Mouse (Mus musculus) forebrain, embryonic 11.5 days (tissue): ENCODE data around the gene Rin2. TPM values are rescaled to one million over a fixed set of nuclear protein-coding genes. Genes with fewer than 3 reads are reported as not detected.
A peak's percentile ranks its signal among the peaks of the same experiment; 100 is the strongest.

Experiments
- ATAC-seq: fragments of 200-750 bp; cut with Nextera tagmentation; replicated peaks from 2 replicates; pipeline ENCODE4 v1.8.0; 2017; ENCODE audit warnings: moderate TSS enrichment; ENCODE audit not compliant: low FRiP score
- DNase-seq: peaks from one replicate; pipeline ENCODE4 v3.0.0-alpha.2; 2017; ENCODE audit warnings: low spot score
- H3K27ac ChIP-seq: fragments of 300-500 bp; sonication (generic); 2 replicates; pipeline ENCODE4 v1.5.1; 2014; ENCODE audit warnings: low read depth, low read length
- H3K27me3 ChIP-seq: fragments of 300-500 bp; sonication (generic); 2 replicates; pipeline ENCODE4 v1.6.1; 2014; ENCODE audit warnings: mild to moderate bottlenecking, low read length, mixed read lengths; ENCODE audit not compliant: control insufficient read depth, insufficient read depth
- H3K36me3 ChIP-seq: fragments of 300-500 bp; sonication (generic); 2 replicates; pipeline ENCODE4 v1.6.1; 2014; ENCODE audit warnings: mild to moderate bottlenecking, low read length, moderate library complexity, mixed read lengths; ENCODE audit not compliant: control insufficient read depth, insufficient read depth
- H3K4me1 ChIP-seq: fragments of 300-500 bp; sonication (generic); replicated peaks from 2 replicates; pipeline ENCODE4 v1.6.1; 2014; ENCODE audit warnings: low read length, mixed read lengths; ENCODE audit not compliant: control insufficient read depth, insufficient read depth
- H3K4me2 ChIP-seq: fragments of 300-500 bp; sonication (generic); 2 replicates; pipeline ENCODE4 v1.6.1; 2014; ENCODE audit warnings: low read depth, mild to moderate bottlenecking, low read length, moderate library complexity, mixed read lengths; ENCODE audit not compliant: severe bottlenecking
- H3K4me3 ChIP-seq: fragments of 300-500 bp; sonication (generic); 2 replicates; pipeline ENCODE4 v1.5.1; 2014; ENCODE audit warnings: low read depth, low read length
- H3K9ac ChIP-seq: fragments of 300-500 bp; sonication (generic); 2 replicates; pipeline ENCODE4 v1.6.1; 2014; ENCODE audit warnings: low read length
- H3K9me3 ChIP-seq: fragments of 300-500 bp; sonication (generic); 2 replicates; pipeline ENCODE4 v1.6.1; 2016; ENCODE audit warnings: low read length, mixed read lengths; ENCODE audit not compliant: control insufficient read depth
- WGBS: fragments of 180-500 bp; shearing (Covaris S2); extraction: QIAGEN DNeasy Blood & Tissue Kit; methylation state at CpG from one replicate; pipeline ENCODE4 v1.1.7; 2014; 5-methylcytosine and 5-hydroxymethylcytosine counted together
- polyA plus RNA-seq: library from polyadenylated mRNA; unstranded; fragments of >200 nt; fragmentation: Nextera tagmentation; extraction: Ambion mirVana; gene quantifications from 2 replicates; pipeline ENCODE4 v1.2.1, GENCODE M21; 2014

The Rin2 gene
- polyA plus RNA-seq, 1 experiment from 2014 or later, result 12.4 TPM

DNA sequence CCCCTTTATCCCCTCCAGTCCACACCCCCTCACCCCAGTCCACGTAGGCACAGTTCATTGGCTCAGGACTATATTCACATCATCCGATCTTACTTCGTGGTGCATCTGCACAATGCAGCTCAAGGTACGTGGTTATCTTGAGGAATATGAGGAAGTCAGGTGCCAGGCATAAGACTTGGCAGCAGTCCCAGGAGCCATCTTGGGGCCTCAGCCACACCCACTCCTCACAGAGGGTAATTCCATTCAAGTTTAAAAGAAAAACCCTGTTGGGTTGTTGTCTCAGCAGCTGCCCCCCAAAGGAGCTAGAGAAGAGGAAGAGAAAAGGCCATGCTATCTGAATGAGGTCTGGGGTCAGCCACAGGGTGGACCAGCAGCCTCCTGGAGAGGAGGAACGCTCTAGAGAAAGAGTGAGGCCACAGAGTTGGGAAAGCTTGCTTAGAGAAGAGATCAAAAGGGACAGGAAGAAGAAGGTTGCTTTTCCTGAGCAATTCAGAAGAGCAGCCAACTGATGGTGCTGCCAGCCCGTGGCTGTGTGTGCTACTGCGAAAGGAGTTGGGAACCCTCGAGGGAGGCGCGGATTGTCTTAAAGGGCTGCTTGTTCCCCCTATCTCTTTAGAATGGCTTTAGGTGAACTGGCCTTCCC is 16.5 kb downstream of the Rin2 start:
- H3K9ac ChIP-seq, result no peak overlapping the region
- H3K4me3 ChIP-seq, result no peak overlapping the region
- H3K4me2 ChIP-seq, result no peak overlapping the region
- no peaks in the 10 kb centered on the region for H3K9me3 ChIP-seq
- H3K27me3 ChIP-seq, result no peaks in the 10 kb centered on the region
- no peaks in the 10 kb centered on the region for H3K4me1 ChIP-seq
- no peak overlapping the region for H3K27ac ChIP-seq
- WGBS, result 87% methylated on average over 10 of the region's 10 CpGs
- DNase-seq (no peak), ATAC-seq (no peak)
- no peaks in the 10 kb centered on the region for H3K36me3 ChIP-seq

DNA sequence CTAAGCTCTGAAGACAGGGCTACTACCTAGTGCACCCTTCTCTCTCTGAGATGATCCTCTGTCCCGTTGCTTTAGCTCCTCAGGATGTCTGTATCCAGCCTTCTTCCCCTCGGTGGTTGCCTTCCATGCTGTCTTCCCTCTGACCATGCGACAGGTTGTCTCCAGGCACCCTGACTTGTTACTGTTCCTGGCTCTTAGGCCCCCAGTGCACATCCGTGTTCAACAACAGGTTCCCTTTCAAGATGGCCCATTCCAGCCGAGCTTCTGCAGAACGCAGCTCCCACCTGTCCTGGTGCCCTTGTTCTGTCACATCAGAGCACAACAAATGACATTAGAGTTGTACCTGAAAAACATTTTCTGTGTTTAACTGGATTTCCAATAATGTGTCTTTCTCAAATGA is 22.1 kb downstream of the Rin2 start:
- WGBS, result 88% methylated on average over 6 of the region's 6 CpGs
- Histone ChIP-seq H3K36me3 (no peaks in the 10 kb centered on the region), H3K4me3 (no peak overlapping the region), H3K27ac (no peak overlapping the region), H3K27me3 (no peaks in the 10 kb centered on the region), H3K9ac (no peak overlapping the region), H3K4me1 (no peaks in the 10 kb centered on the region), H3K4me2 (no peak overlapping the region), H3K9me3 (no peaks in the 10 kb centered on the region)
- ATAC-seq, result no peak
- peak; percentile 41 for DNase-seq

DNA sequence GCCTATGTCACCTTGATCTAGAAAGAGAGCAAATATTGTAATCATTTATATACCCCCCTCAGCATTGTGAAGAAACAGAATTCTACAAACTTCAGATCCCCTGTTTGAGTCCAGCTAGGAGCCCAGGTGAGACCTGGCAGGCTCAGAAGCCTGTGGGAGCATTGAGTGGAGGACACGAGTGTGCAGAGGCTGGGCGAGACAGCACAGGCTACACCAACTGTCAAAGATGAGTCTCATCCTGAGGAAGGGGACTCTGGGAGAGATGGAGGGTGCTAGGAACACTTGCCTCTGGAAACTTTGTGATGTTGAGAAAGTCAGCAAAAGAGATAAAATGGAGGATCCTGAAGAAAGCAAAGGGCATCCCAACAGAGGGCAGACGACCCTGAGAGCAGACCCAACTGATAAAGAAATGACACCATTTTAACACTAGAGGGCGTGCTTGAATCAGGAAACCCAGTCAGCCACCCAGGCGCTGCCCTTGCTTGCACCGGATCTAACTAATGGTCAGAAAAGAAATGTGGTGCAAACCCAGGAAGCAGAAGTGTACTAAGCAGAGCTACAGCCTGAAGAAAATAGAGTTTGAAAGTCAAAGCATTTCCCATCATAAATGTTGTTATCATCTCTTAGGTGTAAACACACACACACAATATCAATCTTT is 24.5 kb downstream of the Rin2 start:
- peak; percentile 75 for DNase-seq
- no peaks in the 10 kb centered on the region for H3K27me3 ChIP-seq
- no peak overlapping the region for H3K4me2 ChIP-seq
- 30% methylated on average over 6 of the region's 6 CpGs for WGBS
- no peak overlapping the region for H3K4me3 ChIP-seq
- no peaks in the 10 kb centered on the region for H3K36me3 ChIP-seq
- H3K9me3 ChIP-seq, result no peaks in the 10 kb centered on the region
- ATAC-seq, result peak; percentile 67
- H3K9ac ChIP-seq, result no peak overlapping the region
- no peaks in the 10 kb centered on the region for H3K4me1 ChIP-seq
- no peak overlapping the region for H3K27ac ChIP-seq

DNA sequence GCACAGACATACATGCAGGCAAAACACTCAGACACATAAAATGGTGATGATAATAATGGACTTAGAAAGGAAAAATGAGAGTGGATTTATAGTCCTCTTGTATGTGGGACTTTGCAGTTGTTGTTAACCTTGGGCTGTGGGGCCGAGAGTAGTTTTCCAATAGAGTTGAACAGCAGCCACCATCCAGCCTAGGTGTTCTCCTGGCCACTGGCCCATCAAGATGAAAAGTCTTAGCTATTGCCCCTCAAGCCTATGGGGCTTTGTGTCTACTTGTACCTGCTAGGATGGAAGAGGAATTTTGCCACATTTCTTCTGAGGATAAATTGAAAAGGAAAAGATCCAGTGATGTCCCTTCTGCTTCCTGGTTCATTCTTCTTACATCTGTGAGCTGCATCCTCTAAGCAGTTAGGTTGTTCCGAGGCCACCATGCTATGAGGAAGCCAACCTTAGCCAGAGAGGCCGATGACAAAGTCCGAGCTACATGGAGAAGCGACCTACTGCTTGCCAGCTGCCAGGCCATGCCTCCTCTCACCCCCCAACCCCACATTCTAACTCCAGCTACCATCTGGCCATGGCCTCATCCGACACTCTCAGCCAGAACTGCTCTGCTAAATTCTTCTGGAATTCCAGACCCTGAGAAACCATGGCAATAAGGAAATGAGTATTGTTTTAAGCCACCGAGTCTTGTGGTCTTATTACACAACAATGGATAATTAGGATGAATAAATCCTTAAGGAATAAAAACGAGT is 25.4 kb downstream of the Rin2 start:
- Histone ChIP-seq H3K4me1 (no peaks in the 10 kb centered on the region), H3K27me3 (no peaks in the 10 kb centered on the region)
- ATAC-seq, result no peak

DNA sequence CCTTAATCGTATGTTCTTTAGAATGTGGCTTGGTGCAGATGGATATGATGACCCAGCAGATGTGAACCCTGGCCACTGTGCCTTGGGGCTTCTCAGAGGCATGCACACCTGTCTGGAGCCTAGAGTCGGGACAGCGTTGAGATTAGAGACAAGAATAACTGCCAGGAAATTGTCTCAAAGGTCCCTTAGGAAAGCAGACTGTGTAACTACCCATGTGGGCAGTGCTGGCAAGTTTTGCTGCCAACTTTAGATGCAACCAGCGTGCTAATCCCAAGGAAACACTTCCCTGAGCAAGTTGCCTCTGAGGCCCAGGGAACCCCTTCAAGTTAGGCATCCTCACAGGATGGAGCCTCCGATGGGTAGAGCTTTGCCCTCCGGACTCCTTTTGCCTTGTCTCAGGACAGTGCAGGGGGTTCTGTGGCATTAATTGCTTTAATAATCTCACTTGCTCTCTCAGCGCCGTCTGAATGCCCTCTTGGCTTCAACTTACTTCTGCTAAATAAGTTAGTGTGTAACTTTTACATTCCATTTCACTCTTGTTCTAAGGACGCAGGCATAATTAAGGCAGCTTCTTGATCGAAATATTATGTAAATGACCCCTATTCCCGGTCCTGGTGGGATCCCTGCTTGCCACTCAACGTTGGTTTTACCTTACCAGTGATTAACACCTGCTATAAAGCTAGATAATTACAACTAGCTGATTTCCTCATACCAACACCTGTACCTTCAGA is 26.8 kb downstream of the Rin2 start:
- no peaks in the 10 kb centered on the region for H3K27me3 ChIP-seq
- no peaks in the 10 kb centered on the region for H3K9me3 ChIP-seq
- no peaks in the 10 kb centered on the region for H3K4me1 ChIP-seq
- no peak for ATAC-seq
- no peaks in the 10 kb centered on the region for H3K36me3 ChIP-seq
- H3K9ac ChIP-seq, result no peak overlapping the region
- DNase-seq, result peak; percentile 37
- H3K4me2 ChIP-seq, result no peak overlapping the region
- no peak overlapping the region for H3K27ac ChIP-seq
- no peak overlapping the region for H3K4me3 ChIP-seq
- 88% methylated on average over 12 of the region's 12 CpGs for WGBS

More for the DNA sequence above, 25.4 kb downstream of the Rin2 start:
- no peak for DNase-seq
- H3K9ac ChIP-seq, result no peak overlapping the region
- H3K4me2 ChIP-seq, result no peak overlapping the region
- H3K36me3 ChIP-seq, result no peaks in the 10 kb centered on the region
- H3K4me3 ChIP-seq, result no peak overlapping the region
- no peak overlapping the region for H3K27ac ChIP-seq
- no peaks in the 10 kb centered on the region for H3K9me3 ChIP-seq
- WGBS, result 69% methylated on average over 8 of the region's 8 CpGs

DNA sequence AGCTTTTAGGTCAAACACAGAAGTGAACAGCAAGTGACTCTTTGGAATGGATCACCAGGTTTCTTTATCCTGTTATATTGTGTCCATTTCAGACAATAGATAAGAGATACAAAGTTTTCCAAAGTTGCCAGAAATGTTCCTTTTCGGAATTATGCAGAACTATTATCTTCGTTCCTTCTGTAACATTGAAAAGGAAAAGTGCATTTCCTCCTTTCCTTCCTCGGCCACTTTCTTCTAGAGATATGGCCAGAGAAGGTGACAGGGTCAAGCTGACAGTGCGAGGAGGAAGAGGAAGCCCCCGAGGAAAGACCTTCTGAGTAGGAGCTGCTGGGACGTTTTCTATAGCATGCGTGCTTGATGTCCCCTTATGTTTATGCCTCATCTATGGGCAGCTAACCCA is 29.7 kb downstream of the Rin2 start:
- Histone ChIP-seq H3K27ac (no peak overlapping the region), H3K27me3 (no peaks in the 10 kb centered on the region), H3K36me3 (no peaks in the 10 kb centered on the region), H3K9ac (no peak overlapping the region), H3K4me3 (no peak overlapping the region), H3K4me2 (no peak overlapping the region), H3K9me3 (no peaks in the 10 kb centered on the region), H3K4me1 (no peaks in the 10 kb centered on the region)
- no peak for ATAC-seq
- WGBS, result 85% methylated on average over 7 of the region's 7 CpGs
- no peak for DNase-seq

DNA sequence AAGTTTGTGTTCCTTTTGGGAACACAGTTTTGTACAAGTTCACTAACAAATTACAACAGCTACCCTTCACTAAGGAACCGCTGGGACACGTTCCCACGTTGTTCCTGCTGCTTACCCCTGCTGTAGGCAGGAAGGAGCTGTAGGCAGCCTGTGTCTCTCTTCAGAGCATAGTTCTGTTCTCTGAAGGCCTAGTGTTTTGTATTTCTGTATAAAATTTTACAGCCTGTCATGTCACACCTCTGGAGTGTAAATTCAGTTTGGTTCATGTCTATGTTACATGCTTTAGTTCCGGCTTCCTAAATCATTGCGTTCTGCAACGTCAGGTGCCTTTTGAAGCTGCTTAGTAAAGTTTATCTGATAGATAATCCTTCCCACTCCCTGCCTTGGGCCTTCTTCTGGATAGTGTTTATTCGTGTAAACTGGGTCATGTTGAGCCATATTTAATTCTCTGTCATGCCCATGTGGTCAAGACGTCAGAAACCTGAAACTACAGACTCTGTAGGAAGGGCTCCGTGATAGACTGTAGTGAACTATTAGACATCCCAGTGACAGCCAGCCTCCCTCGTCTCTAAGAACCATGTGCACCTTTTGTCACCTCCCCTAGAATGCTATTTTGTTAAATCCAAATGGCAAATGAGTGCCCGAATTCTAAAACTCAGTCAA is 34.8 kb downstream of the Rin2 start:
- Histone ChIP-seq H3K4me2 (no peak overlapping the region), H3K9me3 (no peaks in the 10 kb centered on the region), H3K27me3 (no peaks in the 10 kb centered on the region), H3K4me3 (no peak overlapping the region), H3K9ac (no peak overlapping the region), H3K4me1 (peaks cover 3% of the 10 kb centered on the region; the same call in 1 of the 2 replicates), H3K36me3 (no peaks in the 10 kb centered on the region), H3K27ac (no peak overlapping the region)
- DNase-seq (no peak), ATAC-seq (no peak)
- 86% methylated on average over 11 of the region's 11 CpGs for WGBS

DNA sequence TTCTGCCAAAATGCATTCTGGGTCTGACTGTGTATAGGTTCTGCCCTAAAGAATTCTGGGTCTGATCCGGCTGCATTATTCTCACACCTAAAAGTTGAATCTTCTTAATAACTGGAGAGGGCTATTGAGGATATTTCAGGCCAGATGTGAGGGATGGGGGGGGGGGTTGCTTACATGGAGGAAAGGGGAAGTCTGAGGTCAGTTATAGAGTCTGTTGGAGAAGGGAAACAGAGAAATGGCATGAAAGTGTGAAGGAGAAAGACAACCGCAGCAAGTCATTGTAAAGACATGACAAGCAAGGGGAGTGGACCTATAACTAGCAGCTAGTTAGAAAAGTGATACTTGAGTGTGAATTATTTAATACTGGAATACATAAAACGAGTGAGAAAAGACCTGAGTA is 36.5 kb downstream of the Rin2 start:
- Histone ChIP-seq H3K4me1 (peaks cover 3% of the 10 kb centered on the region; the same call in 1 of the 2 replicates), H3K9me3 (no peaks in the 10 kb centered on the region), H3K36me3 (no peaks in the 10 kb centered on the region), H3K4me3 (no peak overlapping the region), H3K4me2 (no peak overlapping the region), H3K27me3 (no peaks in the 10 kb centered on the region), H3K27ac (no peak overlapping the region), H3K9ac (no peak overlapping the region)
- no peak for ATAC-seq
- DNase-seq, result no peak
- 77% methylated on average over 3 of the region's 3 CpGs for WGBS
